8 mouse cellular contexts compared by ENCODE assay signal in the genomic region with DNA sequence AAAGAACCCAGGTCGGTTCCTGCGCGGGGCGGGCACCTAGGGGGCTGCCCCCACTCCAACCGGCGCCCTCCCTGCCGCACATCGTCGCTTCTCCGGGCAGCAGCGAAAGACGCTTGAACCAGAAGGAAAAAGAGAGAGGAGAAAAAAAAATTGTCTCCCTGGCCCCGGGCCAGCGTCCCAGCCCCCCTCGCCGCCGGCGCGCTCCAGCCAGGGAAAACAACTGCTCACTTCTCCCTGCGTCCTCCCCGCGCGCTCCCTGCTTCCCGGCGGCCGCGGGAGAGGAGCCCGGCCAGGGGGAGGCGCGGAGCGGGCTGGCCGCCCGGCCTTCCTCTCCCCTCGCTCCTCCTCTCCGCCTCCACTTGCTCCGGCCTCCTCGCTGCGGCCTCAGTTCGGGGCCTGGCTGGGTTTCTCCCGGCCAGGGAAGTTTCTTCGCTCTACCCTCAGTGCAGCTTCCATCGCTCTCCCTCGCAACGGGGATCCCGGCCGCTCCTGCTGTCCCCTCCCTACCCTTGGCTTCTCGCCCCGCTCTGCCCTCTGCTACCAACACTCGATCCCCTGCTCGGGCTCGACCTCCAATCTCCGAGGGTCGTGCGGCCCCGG. TPM values are rescaled to one million over a fixed set of nuclear protein-coding genes. Genes with fewer than 3 reads are reported as not detected.
DNase-seq lines count a peak whose midpoint lies in the region; ATAC-seq and TF ChIP-seq lines count a peak whose summit lies in the region.

No protein-coding gene starts in this region.

- H3ac ChIP-seq in myocyte (ENCODE audit: control insufficient read depth, insufficient read length): peak overlapping the region; percentile 50

- no peak for TF ChIP-seq CTCF in embryonic fibroblast, embryonic 13.5 days (IDR thresholded peaks at IDR 0.05; ENCODE audit: borderline replicate concordance, insufficient read depth, low read length)

- DNase-seq in urinary bladder, adult 18-20 months (ENCODE audit: low spot score in 2 of 2): peak; percentile 65 to 79
- no peak for DNase-seq in urinary bladder, postnatal 10 days (ENCODE audit: low spot score)
- DNase-seq in liver, embryonic 11.5 days (ENCODE audit: low spot score): peak; percentile 65
- peak; percentile 84 for DNase-seq in urinary bladder, postnatal 14 days (ENCODE audit: low spot score)

- H3K9ac ChIP-seq in heart, embryonic 11.5 days (ENCODE audit: low read depth, low read length): peak overlapping the region; percentile 84
- H3K9ac ChIP-seq in kidney, embryonic 15.5 days: peak overlapping the region; percentile 74
- H3K9ac ChIP-seq in liver, embryonic 11.5 days (ENCODE audit: low read depth, low read length): peak overlapping the region; percentile 65

- WGBS in heart, embryonic 11.5 days (ENCODE audit: insufficient replicate concordance): under 1% methylated on average over 44 of the region's 55 CpGs
- WGBS in kidney, embryonic 15.5 days: under 1% methylated on average over 55 of the region's 55 CpGs
- WGBS in liver, embryonic 11.5 days: 1% methylated on average over 50 of the region's 55 CpGs

- H3K4me2 ChIP-seq in heart, embryonic 11.5 days: peak overlapping the region; percentile 77
- H3K4me2 ChIP-seq in kidney, embryonic 15.5 days: peak overlapping the region; percentile 90
- H3K4me2 ChIP-seq in liver, embryonic 11.5 days: peak overlapping the region; percentile 71
- H3K4me2 ChIP-seq in myocyte (ENCODE audit: low read depth): peak overlapping the region; percentile 91

- TF ChIP-seq POLR2A in embryonic fibroblast, embryonic 13.5 days (IDR thresholded peaks at IDR 0.05; ENCODE audit: low read depth, low read length): peak; percentile 90
- TF ChIP-seq POLR2A in myocyte (IDR thresholded peaks at IDR 0.05; ENCODE audit: insufficient read length, low read depth): peak; percentile 67

- no peaks in the 10 kb centered on the region for H3K9me3 ChIP-seq in heart, embryonic 11.5 days (replicated peaks; ENCODE audit: control insufficient read depth, low read length)
- no peaks in the 10 kb centered on the region for H3K9me3 ChIP-seq in kidney, embryonic 15.5 days (replicated peaks)
- no peaks in the 10 kb centered on the region for H3K9me3 ChIP-seq in liver, embryonic 11.5 days (ENCODE audit: control insufficient read depth, low read length)

- no peaks in the 10 kb centered on the region for H3K36me3 ChIP-seq in heart, embryonic 11.5 days (ENCODE audit: control insufficient read depth, insufficient read depth, low read length)
- no peaks in the 10 kb centered on the region for H3K36me3 ChIP-seq in kidney, embryonic 15.5 days
- no peaks in the 10 kb centered on the region for H3K36me3 ChIP-seq in liver, embryonic 11.5 days (ENCODE audit: control insufficient read depth, insufficient read depth, low read length)
- no peaks in the 10 kb centered on the region for H3K36me3 ChIP-seq in myocyte (ENCODE audit: control insufficient read depth, insufficient read depth)

- peaks cover 19% of the 10 kb centered on the region for H3K79me2 ChIP-seq in myocyte (ENCODE audit: control insufficient read depth, insufficient read depth)

- H3K4me1 ChIP-seq in embryonic fibroblast, embryonic 13.5 days (ENCODE audit: control insufficient read depth, insufficient read depth, low read length): peaks cover 16% of the 10 kb centered on the region
- H3K4me1 ChIP-seq in heart, embryonic 11.5 days (ENCODE audit: control insufficient read depth, insufficient read depth, low read length): peaks cover 25% of the 10 kb centered on the region
- H3K4me1 ChIP-seq in kidney, embryonic 15.5 days: peaks cover 58% of the 10 kb centered on the region
- H3K4me1 ChIP-seq in liver, embryonic 11.5 days (replicated peaks; ENCODE audit: control insufficient read depth, insufficient read depth, low read length): peaks cover 20% of the 10 kb centered on the region

- peak overlapping the region; percentile 84 for H3K27ac ChIP-seq in embryonic fibroblast, embryonic 13.5 days (ENCODE audit: insufficient read depth, low read length)
- peak overlapping the region; percentile 82 for H3K27ac ChIP-seq in heart, embryonic 11.5 days (ENCODE audit: low read depth, low read length)
- H3K27ac ChIP-seq in kidney, embryonic 15.5 days: peak overlapping the region; percentile 82
- peak overlapping the region; percentile 30; the same call in 1 of the 2 replicates for H3K27ac ChIP-seq in liver, embryonic 11.5 days (ENCODE audit: low read depth, low read length)

- 0 out of 2 replicates have a peak, but pooled peaks have one; percentile 22 for ATAC-seq in heart, embryonic 11.5 days (replicated peaks; ENCODE audit: insufficient number of reproducible peaks, low FRiP score, low TSS enrichment)
- ATAC-seq in kidney, embryonic 15.5 days (replicated peaks; ENCODE audit: low FRiP score): peak; percentile 73
- 0 out of 2 replicates have a peak, but pooled peaks have one; percentile 38 for ATAC-seq in liver, embryonic 11.5 days (replicated peaks; ENCODE audit: low FRiP score)

- H3K27me3 ChIP-seq in heart, embryonic 11.5 days (ENCODE audit: control insufficient read depth, insufficient read depth, low read length): peaks cover 51% of the 10 kb centered on the region
- peaks cover 25% of the 10 kb centered on the region for H3K27me3 ChIP-seq in kidney, embryonic 15.5 days
- H3K27me3 ChIP-seq in liver, embryonic 11.5 days (replicated peaks; ENCODE audit: control insufficient read depth, insufficient read depth, low read length): peaks cover 84% of the 10 kb centered on the region
- H3K27me3 ChIP-seq in myocyte (ENCODE audit: control insufficient read depth, insufficient read depth, insufficient read length): peaks cover 5% of the 10 kb centered on the region

- peak overlapping the region; percentile 78 for H3K4me3 ChIP-seq in embryonic fibroblast, embryonic 13.5 days (ENCODE audit: insufficient read depth, low read length)
- peak overlapping the region; percentile 66 for H3K4me3 ChIP-seq in heart, embryonic 11.5 days (ENCODE audit: low read depth, low read length)
- H3K4me3 ChIP-seq in kidney, embryonic 15.5 days (replicated peaks): peak overlapping the region; percentile 55
- peak overlapping the region; percentile 53 for H3K4me3 ChIP-seq in liver, embryonic 11.5 days (ENCODE audit: low read depth, low read length)
- peak overlapping the region; percentile 76 for H3K4me3 ChIP-seq in myocyte

TF ChIP-seq in myocyte, 11 proteins besides CTCF, POLR2A, EP300 and RAD21 (continues in another document):
- peak in 1 of 3 experiments; percentile 23 for TF ChIP-seq MYOD1 (IDR thresholded peaks at IDR 0.05; ENCODE audit: control insufficient read depth in 1 of 3, insufficient read length in 2 of 3, low read depth in 2 of 3)
- no peak for TF ChIP-seq POLR2AphosphoS2 (IDR thresholded peaks at IDR 0.05; ENCODE audit: insufficient read length, low read depth)
- TF ChIP-seq MAX (IDR thresholded peaks at IDR 0.05; ENCODE audit: low read depth): no peak
- no peak for TF ChIP-seq CEBPB (IDR thresholded peaks at IDR 0.05; ENCODE audit: insufficient read depth, poor library complexity, severe bottlenecking)
- TF ChIP-seq E2F4 (IDR thresholded peaks at IDR 0.05; ENCODE audit: insufficient read depth): no peak
- no peak for TF ChIP-seq USF1 (IDR thresholded peaks at IDR 0.05; ENCODE audit: low read depth)
- peak in 1 of 3 experiments; percentile 63 for TF ChIP-seq MYOG (IDR thresholded peaks at IDR 0.05; ENCODE audit: control insufficient read depth in 1 of 3, insufficient read depth in 1 of 3, insufficient read length in 2 of 3, low read depth in 2 of 3)
- TF ChIP-seq REST (IDR thresholded peaks at IDR 0.05; ENCODE audit: insufficient read depth, insufficient read length): no peak
- TF ChIP-seq TCF3 (IDR thresholded peaks at IDR 0.05; ENCODE audit: insufficient read length, low read depth): no peak

RNA-seq across cellular contexts. Expression of gene Ltbp3, which starts 1.0 kb away (rescaled TPM):
- 119 and 136 TPM in 2 replicates for polyA plus RNA-seq in embryonic fibroblast, embryonic 13.5 days (2011; ENCODE audit: insufficient read length, low read depth, missing spikeins)
- 9.3 and 9.8 TPM in 2 replicates for polyA plus RNA-seq in heart, embryonic 11.5 days (2014; fragmentation: Nextera tagmentation; extraction: Ambion mirVana)
- polyA plus RNA-seq in kidney, embryonic 15.5 days (2015; fragmentation: Nextera tagmentation; extraction: Ambion mirVana): 18.5 and 18.8 TPM in 2 replicates
- polyA plus RNA-seq in liver, embryonic 11.5 days (2014; fragmentation: Nextera tagmentation; extraction: Ambion mirVana): 4.1 and 4.6 TPM in 2 replicates
- polyA plus RNA-seq in myocyte (2012; fragmentation: generic; extraction: Trizol): 100 TPM

RNA-seq across cellular contexts. Expression of gene Fam89b, which starts 12.3 kb away (rescaled TPM):
- 51.3 and 54.8 TPM in 2 replicates for polyA plus RNA-seq in embryonic fibroblast, embryonic 13.5 days (2011; ENCODE audit: insufficient read length, low read depth, missing spikeins)
- 75.5 and 81.6 TPM in 2 replicates for polyA plus RNA-seq in heart, embryonic 11.5 days (2014; fragmentation: Nextera tagmentation; extraction: Ambion mirVana)
- 89.0 and 91.4 TPM in 2 replicates for polyA plus RNA-seq in kidney, embryonic 15.5 days (2015; fragmentation: Nextera tagmentation; extraction: Ambion mirVana)
- 47.5 and 49.8 TPM in 2 replicates for polyA plus RNA-seq in liver, embryonic 11.5 days (2014; fragmentation: Nextera tagmentation; extraction: Ambion mirVana)
- polyA plus RNA-seq in myocyte (2012; fragmentation: generic; extraction: Trizol): 77.4 TPM

RNA-seq across cellular contexts. Expression of gene Ehbp1l1, which starts 15.6 kb away (rescaled TPM):
- 62.8 and 86.1 TPM in 2 replicates for polyA plus RNA-seq in embryonic fibroblast, embryonic 13.5 days (2011; ENCODE audit: insufficient read length, low read depth, missing spikeins)
- 54.8 and 68.0 TPM in 2 replicates for polyA plus RNA-seq in heart, embryonic 11.5 days (2014; fragmentation: Nextera tagmentation; extraction: Ambion mirVana)
- polyA plus RNA-seq in kidney, embryonic 15.5 days (2015; fragmentation: Nextera tagmentation; extraction: Ambion mirVana): 20.5 and 25.9 TPM in 2 replicates
- 64.9 and 67.1 TPM in 2 replicates for polyA plus RNA-seq in liver, embryonic 11.5 days (2014; fragmentation: Nextera tagmentation; extraction: Ambion mirVana)
- polyA plus RNA-seq in myocyte (2012; fragmentation: generic; extraction: Trizol): 97.4 TPM

RNA-seq across cellular contexts. Expression of gene Scyl1, which starts 29.5 kb away (rescaled TPM):
- 78.4 and 83.1 TPM in 2 replicates for polyA plus RNA-seq in embryonic fibroblast, embryonic 13.5 days (2011; ENCODE audit: insufficient read length, low read depth, missing spikeins)
- polyA plus RNA-seq in heart, embryonic 11.5 days (2014; fragmentation: Nextera tagmentation; extraction: Ambion mirVana): 54.8 and 59.4 TPM in 2 replicates
- 69.6 and 76.0 TPM in 2 replicates for polyA plus RNA-seq in kidney, embryonic 15.5 days (2015; fragmentation: Nextera tagmentation; extraction: Ambion mirVana)
- 57.1 and 58.6 TPM in 2 replicates for polyA plus RNA-seq in liver, embryonic 11.5 days (2014; fragmentation: Nextera tagmentation; extraction: Ambion mirVana)
- polyA plus RNA-seq in myocyte (2012; fragmentation: generic; extraction: Trizol): 73.5 TPM

RNA-seq across cellular contexts. Expression of gene Kcnk7, which starts 37.6 kb away (rescaled TPM):
- not detected in 2 replicates for polyA plus RNA-seq in embryonic fibroblast, embryonic 13.5 days (2011; ENCODE audit: insufficient read length, low read depth, missing spikeins)
- not detected in 2 replicates for polyA plus RNA-seq in heart, embryonic 11.5 days (2014; fragmentation: Nextera tagmentation; extraction: Ambion mirVana)
- 0.15 and 0.38 TPM in 2 replicates for polyA plus RNA-seq in kidney, embryonic 15.5 days (2015; fragmentation: Nextera tagmentation; extraction: Ambion mirVana)
- polyA plus RNA-seq in liver, embryonic 11.5 days (2014; fragmentation: Nextera tagmentation; extraction: Ambion mirVana): 0.14 TPM in 1 of 2 replicates, not detected in the other
- polyA plus RNA-seq in myocyte (2012; fragmentation: generic; extraction: Trizol): 0.12 TPM

Comparison
In these comparisons a context has a peak if more than half of its experiments do, and no peak if none do; other contexts are left out.
1. H3K27ac ChIP-seq: peak in every context shown above with its lines; median percentile 84 in embryonic fibroblast, embryonic 13.5 days; 82 in heart, embryonic 11.5 days; 82 in kidney, embryonic 15.5 days; 30 in liver, embryonic 11.5 days.
2. ATAC-seq: peak in every context shown above with its lines; median percentile 73 in kidney, embryonic 15.5 days; 38 in liver, embryonic 11.5 days; 22 in heart, embryonic 11.5 days.